In the genomic region with DNA sequence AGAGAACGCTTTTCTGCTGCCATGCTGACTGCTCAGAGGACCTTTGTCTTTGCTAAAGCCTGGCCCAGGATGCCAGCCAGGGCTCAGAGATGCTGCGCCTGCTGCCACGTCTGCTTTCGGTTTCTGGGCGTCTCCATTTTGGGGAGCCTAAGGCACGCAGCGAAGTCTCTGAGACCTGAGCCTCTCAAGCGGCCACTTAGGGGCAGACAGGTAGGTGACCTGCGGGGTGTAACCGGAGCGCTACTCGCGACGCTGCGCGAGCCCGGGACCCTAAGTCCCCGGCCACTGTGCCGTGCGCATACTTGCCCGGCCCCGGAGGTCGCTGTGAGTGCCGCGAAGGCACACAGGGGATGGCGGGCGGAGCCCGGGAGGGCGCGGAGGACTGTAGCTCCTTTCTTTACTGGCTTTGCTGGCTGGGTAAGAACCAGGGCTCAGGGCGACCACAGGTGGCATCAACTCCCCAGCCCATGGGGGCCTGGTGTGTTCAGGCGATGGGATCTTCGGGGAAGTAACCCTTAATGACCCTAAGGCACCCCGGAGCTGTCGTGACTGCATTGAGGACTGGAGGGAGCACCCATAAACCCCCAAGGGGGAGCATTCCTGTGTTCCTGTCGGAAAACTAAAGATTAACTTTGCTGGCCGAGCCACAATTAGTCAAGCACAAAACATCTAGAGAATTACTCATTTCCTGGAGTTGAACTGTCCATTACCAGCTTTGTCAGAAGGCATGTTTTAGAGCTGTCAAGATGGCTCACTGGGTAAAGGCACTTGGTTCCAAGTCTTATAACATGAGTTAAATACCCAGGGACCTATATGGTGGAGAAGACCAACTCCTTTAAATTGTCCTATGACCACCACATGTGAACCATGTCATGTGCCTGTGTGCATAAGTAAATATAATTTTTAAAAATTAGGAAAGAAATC, we compare ENCODE assay signal across 7 mouse cellular contexts. TPM values are rescaled to one million over a fixed set of nuclear protein-coding genes. Genes with fewer than 3 reads are reported as not detected.
DNase-seq lines count a peak whose midpoint lies in the region; ATAC-seq and TF ChIP-seq lines count a peak whose summit lies in the region.

No protein-coding gene starts in this region.

- H3K9ac ChIP-seq in intestine, postnatal 0 days (ENCODE audit: low read depth, low read length): peak overlapping the region; percentile 86
- peak overlapping the region; percentile 85 for H3K9ac ChIP-seq in limb, embryonic 12.5 days (replicated peaks)
- peak overlapping the region; percentile 66 for H3K9ac ChIP-seq in midbrain, embryonic 14.5 days (replicated peaks; ENCODE audit: low read length)

- peak overlapping the region; percentile 86 for H3K27ac ChIP-seq in intestine, postnatal 0 days (ENCODE audit: low read depth, low read length)
- peak overlapping the region; percentile 45; the same call in 1 of the 2 replicates for H3K27ac ChIP-seq in limb, embryonic 12.5 days
- H3K27ac ChIP-seq in midbrain, embryonic 14.5 days (replicated peaks; ENCODE audit: low read depth, low read length): no peak overlapping the region

- H3K9me3 ChIP-seq in intestine, postnatal 0 days (ENCODE audit: control insufficient read depth): no peaks in the 10 kb centered on the region
- no peaks in the 10 kb centered on the region for H3K9me3 ChIP-seq in limb, embryonic 12.5 days
- no peaks in the 10 kb centered on the region for H3K9me3 ChIP-seq in midbrain, embryonic 14.5 days (ENCODE audit: control insufficient read depth, low read length)

- DNase-seq in adrenal gland, postnatal 10 days: peak; percentile 80
- peak; percentile 63 for DNase-seq in embryo, embryonic 9.5 days (ENCODE audit: extremely low spot score)
- DNase-seq in gonadal fat pad, adult 2 months (ENCODE audit: low read depth): peak; percentile 9
- peak; percentile 67 for DNase-seq in midbrain, embryonic 14.5 days
- DNase-seq in spleen, adult 18-20 months: peak; percentile 59 to 76

- peak; percentile 81 for ATAC-seq in intestine, postnatal 0 days
- peak; percentile 63; the same call in 1 of the 2 replicates for ATAC-seq in limb, embryonic 12.5 days (ENCODE audit: insufficient number of reproducible peaks, insufficient read depth, low FRiP score, low TSS enrichment, low read depth)
- peak; percentile 73 for ATAC-seq in midbrain, embryonic 14.5 days (ENCODE audit: low FRiP score, low TSS enrichment)

- H3K36me3 ChIP-seq in intestine, postnatal 0 days (ENCODE audit: control insufficient read depth, insufficient read depth): no peaks in the 10 kb centered on the region
- no peaks in the 10 kb centered on the region for H3K36me3 ChIP-seq in limb, embryonic 12.5 days
- H3K36me3 ChIP-seq in midbrain, embryonic 14.5 days (ENCODE audit: control insufficient read depth, insufficient read depth, low read length): no peaks in the 10 kb centered on the region

- peak; percentile 6; the same call in 1 of the 2 replicates for TF ChIP-seq CTCF in intestine, postnatal 0 days (IDR thresholded peaks at IDR 0.05; ENCODE audit: low read depth)

- no peaks in the 10 kb centered on the region for H3K4me1 ChIP-seq in intestine, postnatal 0 days (replicated peaks; ENCODE audit: control insufficient read depth, insufficient read depth, low read length)
- H3K4me1 ChIP-seq in limb, embryonic 12.5 days (replicated peaks): no peaks in the 10 kb centered on the region
- H3K4me1 ChIP-seq in midbrain, embryonic 14.5 days (ENCODE audit: control insufficient read depth, insufficient read depth, low read length): no peaks in the 10 kb centered on the region

- peak overlapping the region; percentile 77 for H3K4me2 ChIP-seq in intestine, postnatal 0 days (replicated peaks; ENCODE audit: low read depth)
- peak overlapping the region; percentile 69 for H3K4me2 ChIP-seq in limb, embryonic 12.5 days
- H3K4me2 ChIP-seq in midbrain, embryonic 14.5 days (ENCODE audit: low read length): peak overlapping the region; percentile 81

- 1% methylated on average over 37 of the region's 37 CpGs for WGBS in intestine, postnatal 0 days
- 2% methylated on average over 37 of the region's 37 CpGs for WGBS in limb, embryonic 12.5 days
- WGBS in midbrain, embryonic 14.5 days: 2% methylated on average over 37 of the region's 37 CpGs

- H3K27me3 ChIP-seq in intestine, postnatal 0 days (replicated peaks; ENCODE audit: control insufficient read depth, insufficient read depth, low read length): no peaks in the 10 kb centered on the region
- no peaks in the 10 kb centered on the region for H3K27me3 ChIP-seq in limb, embryonic 12.5 days
- H3K27me3 ChIP-seq in midbrain, embryonic 14.5 days (ENCODE audit: control insufficient read depth, insufficient read depth, low read length): no peaks in the 10 kb centered on the region

- H3K4me3 ChIP-seq in intestine, postnatal 0 days (ENCODE audit: low read depth, low read length): peak overlapping the region; percentile 69
- H3K4me3 ChIP-seq in limb, embryonic 12.5 days (replicated peaks): peak overlapping the region; percentile 59
- H3K4me3 ChIP-seq in midbrain, embryonic 14.5 days (replicated peaks; ENCODE audit: low read depth, low read length): peak overlapping the region; percentile 54

RNA-seq across cellular contexts. Expression of a gene that starts 43.0 kb away (rescaled TPM):
- 1 to 10 TPM; 4.8 to 6.2 TPM for total RNA-seq in adrenal gland, postnatal 10 days (2021)
- 2.0 and 4.4 TPM in 2 replicates for polyA plus RNA-seq in gonadal fat pad, adult 2 months (2012; rRNA removed)
- polyA plus RNA-seq in intestine, postnatal 0 days (2015; fragmentation: Nextera tagmentation; extraction: Ambion mirVana): 10.6 and 13.9 TPM in 2 replicates
- polyA plus RNA-seq in limb, embryonic 12.5 days (2016; fragmentation: Nextera tagmentation; extraction: Ambion mirVana): not detected in 2 replicates
- polyA plus RNA-seq in midbrain, embryonic 14.5 days (2014; fragmentation: Nextera tagmentation; extraction: Ambion mirVana): not detected in 2 replicates

RNA-seq across cellular contexts. Expression of a gene that starts 58.6 kb away (rescaled TPM):
- total RNA-seq in adrenal gland, postnatal 10 days (2021): 100 to 1,000 TPM; 101 to 102 TPM
- 54.0 and 64.0 TPM in 2 replicates for polyA plus RNA-seq in gonadal fat pad, adult 2 months (2012; rRNA removed)
- 28.9 and 33.7 TPM in 2 replicates for polyA plus RNA-seq in intestine, postnatal 0 days (2015; fragmentation: Nextera tagmentation; extraction: Ambion mirVana)
- polyA plus RNA-seq in limb, embryonic 12.5 days (2016; fragmentation: Nextera tagmentation; extraction: Ambion mirVana): 29.9 and 34.3 TPM in 2 replicates
- 11.5 and 16.4 TPM in 2 replicates for polyA plus RNA-seq in midbrain, embryonic 14.5 days (2014; fragmentation: Nextera tagmentation; extraction: Ambion mirVana)

Comparison
In these comparisons a context has a peak if more than half of its experiments do, and no peak if none do; other contexts are left out.
1. DNase-seq: peak in every context shown above with its lines; median percentile 80 in adrenal gland, postnatal 10 days; 68 in spleen, adult 18-20 months; 67 in midbrain, embryonic 14.5 days; 63 in embryo, embryonic 9.5 days; 9 in gonadal fat pad, adult 2 months.